ENCODE assay signal across 17 mouse cellular contexts in genomic region chr13:110527681-110528080, GRCm38 (mm10).
"Had no signal": no experiment of that assay in that cellular context is flagged by ENCODE, and none has a peak within 500 bp of the region (broad histone marks: within the 10 kb centered on the region; RNA-seq: fewer than 3 reads in every experiment).

No protein-coding gene starts in this region.

- H3K27me3 ChIP-seq: lung, embryonic 15.5 days; megakaryocyte, embryonic 14.5 days; midbrain, embryonic 13.5 days; midbrain, embryonic 15.5 days; neural tube, embryonic 12.5 days; stomach, embryonic 15.5 days had no signal

- H3K4me3 ChIP-seq: lung, embryonic 15.5 days; megakaryocyte, embryonic 14.5 days; midbrain, embryonic 13.5 days; midbrain, embryonic 15.5 days; neural tube, embryonic 12.5 days; stomach, embryonic 15.5 days had no signal

- H3K9ac ChIP-seq: lung, embryonic 15.5 days; midbrain, embryonic 13.5 days; midbrain, embryonic 15.5 days; neural tube, embryonic 12.5 days; stomach, embryonic 15.5 days had no signal

- H3K9me3 ChIP-seq: lung, embryonic 15.5 days; midbrain, embryonic 13.5 days; midbrain, embryonic 15.5 days; neural tube, embryonic 12.5 days; stomach, embryonic 15.5 days had no signal

- H3K36me3 ChIP-seq: lung, embryonic 15.5 days; midbrain, embryonic 13.5 days; midbrain, embryonic 15.5 days; neural tube, embryonic 12.5 days; stomach, embryonic 15.5 days had no signal

- H3K4me1 ChIP-seq: lung, embryonic 15.5 days; megakaryocyte, embryonic 14.5 days; midbrain, embryonic 13.5 days; midbrain, embryonic 15.5 days; neural tube, embryonic 12.5 days; stomach, embryonic 15.5 days had no signal

- DNase-seq: lung, adult 2 months; lung, postnatal 14 days; lung, postnatal 36 days; right cerebral cortex, postnatal 14 days; thymus, adult 2 months; thymus, postnatal 25 days; thymus, postnatal 4 days had no signal

- H3K4me2 ChIP-seq: lung, embryonic 15.5 days; midbrain, embryonic 11.5 days; midbrain, embryonic 13.5 days; midbrain, embryonic 15.5 days; neural tube, embryonic 12.5 days; stomach, embryonic 15.5 days had no signal

- H3K27ac ChIP-seq: lung, embryonic 15.5 days; macrophage; midbrain, embryonic 13.5 days; midbrain, embryonic 15.5 days; neural tube, embryonic 12.5 days; stomach, embryonic 15.5 days; stomach, postnatal 0 days had no signal

- ATAC-seq: lung, postnatal 0 days; midbrain, embryonic 13.5 days; midbrain, embryonic 15.5 days had no signal
